Mouse (Mus musculus) ES-E14 (cell line): ENCODE results near the gene Pde6h.

ENCODE experiments used
- CHD2 ChIP-seq: IDR thresholded peaks from 2 replicates; pipeline ENCODE4 v1.6.1; 2014; ENCODE audit warnings: mild to moderate bottlenecking, low read depth, low read length, inconsistent platforms
- HCFC1 ChIP-seq: IDR thresholded peaks from 2 replicates; pipeline ENCODE4 v1.6.1; 2012; ENCODE audit warnings: low read length, inconsistent platforms, borderline replicate concordance; ENCODE audit not compliant: insufficient read depth
- MAFK ChIP-seq: IDR thresholded peaks from 2 replicates; pipeline ENCODE4 v1.6.1; 2014; ENCODE audit warnings: mild to moderate bottlenecking, low read depth, low read length, inconsistent platforms; ENCODE audit not compliant: insufficient read depth
- ZC3H11A ChIP-seq: IDR thresholded peaks from 2 replicates; pipeline ENCODE4 v1.6.1; 2012; ENCODE audit warnings: low read depth, mild to moderate bottlenecking, inconsistent platforms, low read length, borderline replicate concordance
- ZNF384 ChIP-seq: IDR thresholded peaks from 2 replicates; pipeline ENCODE4 v1.6.1; 2012; ENCODE audit warnings: low read depth, low read length, inconsistent platforms

DNA sequence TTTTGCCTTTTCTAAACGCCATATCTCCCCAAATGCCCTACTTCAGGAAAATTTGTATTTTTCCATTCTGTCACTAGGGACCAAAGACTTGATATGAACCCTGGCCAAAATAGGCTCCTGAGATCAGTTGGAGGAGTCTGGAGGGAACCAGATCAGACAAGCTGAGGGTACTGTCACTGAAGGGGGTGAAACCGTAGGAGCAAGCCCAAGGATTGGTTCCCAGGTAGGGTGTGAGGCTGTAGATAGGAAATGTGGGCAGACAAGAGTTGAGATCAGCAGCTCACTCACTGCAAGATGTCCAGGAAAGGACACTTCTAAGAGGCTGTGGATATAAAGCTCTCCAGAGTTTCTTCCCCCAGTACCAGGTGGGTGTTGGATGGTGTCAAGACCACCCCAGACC is 31.6 kb upstream of the Pde6h start:
- TF ChIP-seq ZC3H11A (no peak), CHD2 (no peak), MAFK (no peak), ZNF384 (no peak), HCFC1 (no peak)
